Mouse (Mus musculus): ENCODE measurements around the gene Tns3.

DNA sequence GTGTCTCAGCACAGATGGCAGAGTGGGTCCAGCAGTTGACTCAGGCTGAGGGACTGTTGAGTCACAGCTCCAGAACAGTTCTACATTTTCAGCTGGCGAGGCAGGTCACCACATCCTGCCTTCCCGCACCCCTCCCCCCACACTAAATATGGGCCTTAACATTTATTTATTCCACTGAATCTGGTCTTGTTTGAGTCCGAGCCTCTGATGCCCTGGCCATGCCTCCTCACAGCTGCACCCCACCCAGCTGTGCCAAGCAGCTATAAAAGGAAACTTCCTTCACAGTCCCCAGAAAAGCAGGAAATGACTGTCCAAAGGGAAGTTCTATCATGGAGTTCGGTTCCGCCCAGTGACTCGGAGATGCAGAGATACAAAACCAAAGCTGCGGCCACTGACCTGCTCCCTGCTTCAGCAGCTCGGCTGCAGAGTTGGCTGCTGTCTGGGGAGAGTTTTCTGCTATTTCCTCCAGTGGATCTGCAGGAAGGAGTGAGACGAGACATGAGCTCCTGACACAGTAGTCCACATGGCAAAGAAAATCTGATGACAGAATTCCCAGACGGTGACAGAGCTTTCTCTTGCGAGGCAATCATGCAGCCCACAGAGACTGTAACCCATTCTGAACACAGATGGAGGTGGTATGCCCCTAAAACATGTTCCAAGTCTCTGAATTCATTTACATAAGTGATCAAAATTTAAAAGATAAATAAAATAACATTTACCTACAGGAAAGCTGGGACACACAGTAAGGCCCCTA is 220.6 kb downstream of the Tns3 start:
- TF ChIP-seq CTCF (IDR thresholded peaks at IDR 0.05; ENCODE audit: extremely low read depth, insufficient read depth, low read length): no peak
- TF ChIP-seq POLR2A (IDR thresholded peaks at IDR 0.05; ENCODE audit: extremely low read depth, insufficient read depth, low read length): no peak
